Mouse (Mus musculus) ES-E14 (cell line): ENCODE measurements around the gene Fbxl15.

Experiments
- HCFC1 ChIP-seq: IDR thresholded peaks from 2 replicates; pipeline ENCODE4 v1.6.1; 2012; ENCODE audit warnings: low read length, inconsistent platforms, borderline replicate concordance; ENCODE audit not compliant: insufficient read depth
- MAFK ChIP-seq: IDR thresholded peaks from 2 replicates; pipeline ENCODE4 v1.6.1; 2014; ENCODE audit warnings: mild to moderate bottlenecking, low read depth, low read length, inconsistent platforms; ENCODE audit not compliant: insufficient read depth
- ZC3H11A ChIP-seq: IDR thresholded peaks from 2 replicates; pipeline ENCODE4 v1.6.1; 2012; ENCODE audit warnings: low read depth, mild to moderate bottlenecking, inconsistent platforms, low read length, borderline replicate concordance
- ZNF384 ChIP-seq: IDR thresholded peaks from 2 replicates; pipeline ENCODE4 v1.6.1; 2012; ENCODE audit warnings: low read depth, low read length, inconsistent platforms

- TF ChIP-seq ZC3H11A (no peak), ZNF384 (no peak), HCFC1 (no peak), MAFK (no peak)
These were observed 4.0 kb downstream of the Fbxl15 start for GRCm38 (mm10) chr19:46331936-46332335.
